Mouse (Mus musculus): ENCODE results near the gene Rcc1l. TPM values are rescaled to one million over a fixed set of nuclear protein-coding genes. Genes with fewer than 3 reads are reported as not detected.

Gene Rcc1l
- polyA plus RNA-seq (2016; fragmentation: Nextera tagmentation; extraction: Ambion mirVana), result 44.5 and 48.3 TPM in 2 replicates

GRCm38 (mm10) chr5:134176169-134176881 is at the start of gene Rcc1l:
Gene Rcc1l (minus strand): TSS chr5:134176774.
- Histone ChIP-seq H3K27ac (peak within 1 kb of the TSS; percentile 86), H3K4me1 (peaks cover 17% of the 10 kb centered on the region), H3K27me3 (ENCODE audit: low read depth, poor library complexity, severe bottlenecking) (no peaks in the 10 kb centered on the region), H3K9me3 (replicated peaks) (no peaks in the 10 kb centered on the region), H3K36me3 (peaks cover 21% of the 10 kb centered on the region), H3K4me3 (peak within 1 kb of the TSS; percentile 70)
- WGBS, result under 1% methylated on average over 72 of the region's 72 CpGs
- peak; percentile 88 for DNase-seq (ENCODE audit: low spot score)

GRCm38 (mm10) chr5:134225110-134225901 is 48.7 kb upstream of the Rcc1l start:
- no peak for DNase-seq (ENCODE audit: low spot score)
- H3K27me3 ChIP-seq (ENCODE audit: low read depth, poor library complexity, severe bottlenecking), result peaks cover 28% of the 10 kb centered on the region
- no peak overlapping the region for H3K4me3 ChIP-seq
- H3K36me3 ChIP-seq, result no peaks in the 10 kb centered on the region
- peaks cover 44% of the 10 kb centered on the region for H3K4me1 ChIP-seq
- 80% methylated on average over 30 of the region's 30 CpGs for WGBS
- H3K27ac ChIP-seq, result 0 out of 2 replicates have a peak overlapping the region, but pooled peaks have one; percentile 42
- H3K9me3 ChIP-seq (replicated peaks), result no peaks in the 10 kb centered on the region

- Histone ChIP-seq H3K27ac (peak overlapping the region; percentile 78), H3K4me3 (peak overlapping the region; percentile 54), H3K27me3 (ENCODE audit: low read depth, poor library complexity, severe bottlenecking) (peaks cover 28% of the 10 kb centered on the region), H3K36me3 (peaks cover 8% of the 10 kb centered on the region), H3K4me1 (peaks cover 30% of the 10 kb centered on the region), H3K9me3 (replicated peaks) (no peaks in the 10 kb centered on the region)
- 3% methylated on average over 36 of the region's 36 CpGs for WGBS
- peak; percentile 57 for DNase-seq (ENCODE audit: low spot score)
Measured at GRCm38 (mm10) chr5:134221708-134222150, 45.2 kb upstream of the Rcc1l start.

- Histone ChIP-seq H3K36me3 (peaks cover 12% of the 10 kb centered on the region), H3K9me3 (replicated peaks) (no peaks in the 10 kb centered on the region), H3K27me3 (ENCODE audit: low read depth, poor library complexity, severe bottlenecking) (peaks cover 28% of the 10 kb centered on the region), H3K4me3 (peak overlapping the region; percentile 54), H3K27ac (peak overlapping the region; percentile 78; the same call in 1 of the 2 replicates), H3K4me1 (peaks cover 25% of the 10 kb centered on the region)
- DNase-seq (ENCODE audit: low spot score), result no peak
- WGBS, result 48% methylated on average over 4 of the region's 4 CpGs
Measured at GRCm38 (mm10) chr5:134221278-134221677, 44.7 kb upstream of the Rcc1l start.

GRCm38 (mm10) chr5:134217900-134218299 is 41.3 kb upstream of the Rcc1l start:
- no peak for DNase-seq (ENCODE audit: low spot score)
- H3K27me3 ChIP-seq (ENCODE audit: low read depth, poor library complexity, severe bottlenecking), result peaks cover 22% of the 10 kb centered on the region
- H3K4me1 ChIP-seq, result peaks cover 13% of the 10 kb centered on the region
- H3K36me3 ChIP-seq, result peaks cover 16% of the 10 kb centered on the region
- H3K9me3 ChIP-seq (replicated peaks), result no peaks in the 10 kb centered on the region
- H3K27ac ChIP-seq, result no peak overlapping the region
- WGBS, result 91% methylated on average over 7 of the region's 7 CpGs
- H3K4me3 ChIP-seq, result no peak overlapping the region

GRCm38 (mm10) chr5:134214021-134214806 is 37.6 kb upstream of the Rcc1l start:
- Histone ChIP-seq H3K4me3 (no peak overlapping the region), H3K27me3 (ENCODE audit: low read depth, poor library complexity, severe bottlenecking) (no peaks in the 10 kb centered on the region), H3K27ac (no peak overlapping the region), H3K4me1 (no peaks in the 10 kb centered on the region), H3K9me3 (replicated peaks) (no peaks in the 10 kb centered on the region), H3K36me3 (peaks cover 21% of the 10 kb centered on the region)
- 79% methylated on average over 12 of the region's 12 CpGs for WGBS
- DNase-seq (ENCODE audit: low spot score), result no peak

- DNase-seq (ENCODE audit: low spot score), result no peak
- Histone ChIP-seq H3K9me3 (replicated peaks) (no peaks in the 10 kb centered on the region), H3K4me1 (no peaks in the 10 kb centered on the region), H3K4me3 (no peak overlapping the region), H3K27ac (no peak overlapping the region), H3K36me3 (peaks cover 5% of the 10 kb centered on the region; the same call in 1 of the 2 replicates), H3K27me3 (ENCODE audit: low read depth, poor library complexity, severe bottlenecking) (no peaks in the 10 kb centered on the region)
- 51% methylated on average over 11 of the region's 11 CpGs for WGBS
Measured at GRCm38 (mm10) chr5:134209931-134210554, 33.5 kb upstream of the Rcc1l start.

GRCm38 (mm10) chr5:134206721-134207120 is 30.1 kb upstream of the Rcc1l start:
- WGBS, result 85% methylated on average over 10 of the region's 10 CpGs
- Histone ChIP-seq H3K27ac (no peak overlapping the region), H3K4me3 (no peak overlapping the region), H3K4me1 (no peaks in the 10 kb centered on the region), H3K36me3 (peaks cover 18% of the 10 kb centered on the region), H3K27me3 (ENCODE audit: low read depth, poor library complexity, severe bottlenecking) (no peaks in the 10 kb centered on the region), H3K9me3 (replicated peaks) (no peaks in the 10 kb centered on the region)
- DNase-seq (ENCODE audit: low spot score), result no peak

GRCm38 (mm10) chr5:134193664-134194063 is 17.1 kb upstream of the Rcc1l start:
- no peaks in the 10 kb centered on the region for H3K9me3 ChIP-seq (replicated peaks)
- no peaks in the 10 kb centered on the region for H3K27me3 ChIP-seq (ENCODE audit: low read depth, poor library complexity, severe bottlenecking)
- WGBS, result 90% methylated on average over 8 of the region's 8 CpGs
- H3K27ac ChIP-seq, result no peak overlapping the region
- H3K36me3 ChIP-seq, result peaks cover 37% of the 10 kb centered on the region
- no peak overlapping the region for H3K4me3 ChIP-seq
- no peak for DNase-seq (ENCODE audit: low spot score)
- H3K4me1 ChIP-seq, result no peaks in the 10 kb centered on the region

- Histone ChIP-seq H3K36me3 (peaks cover 7% of the 10 kb centered on the region), H3K9me3 (replicated peaks) (no peaks in the 10 kb centered on the region), H3K27ac (no peak overlapping the region), H3K4me3 (no peak overlapping the region), H3K4me1 (peaks cover 5% of the 10 kb centered on the region), H3K27me3 (ENCODE audit: low read depth, poor library complexity, severe bottlenecking) (no peaks in the 10 kb centered on the region)
- no peak for DNase-seq (ENCODE audit: low spot score)
- 70% methylated on average over 7 of the region's 7 CpGs for WGBS
Measured at GRCm38 (mm10) chr5:134188571-134188970, 12.0 kb upstream of the Rcc1l start.

- DNase-seq (ENCODE audit: low spot score), result peak; percentile 80
- no peaks in the 10 kb centered on the region for H3K9me3 ChIP-seq (replicated peaks)
- H3K27me3 ChIP-seq (ENCODE audit: low read depth, poor library complexity, severe bottlenecking), result no peaks in the 10 kb centered on the region
- 77% methylated on average over 4 of the region's 4 CpGs for WGBS
- H3K4me1 ChIP-seq, result peaks cover 19% of the 10 kb centered on the region
- no peaks in the 10 kb centered on the region for H3K36me3 ChIP-seq
- no peak overlapping the region for H3K27ac ChIP-seq
- no peak overlapping the region for H3K4me3 ChIP-seq
Measured at GRCm38 (mm10) chr5:134186961-134187731, 10.6 kb upstream of the Rcc1l start.

- WGBS, result 95% methylated on average over 3 of the region's 3 CpGs
- Histone ChIP-seq H3K4me3 (no peak overlapping the region), H3K36me3 (no peaks in the 10 kb centered on the region), H3K27me3 (ENCODE audit: low read depth, poor library complexity, severe bottlenecking) (no peaks in the 10 kb centered on the region), H3K27ac (no peak overlapping the region), H3K9me3 (replicated peaks) (no peaks in the 10 kb centered on the region), H3K4me1 (peaks cover 26% of the 10 kb centered on the region)
- no peak for DNase-seq (ENCODE audit: low spot score)
Measured at GRCm38 (mm10) chr5:134186059-134186458, 9.5 kb upstream of the Rcc1l start.

Data from limb, embryonic 10.5 days (tissue).